Mouse (Mus musculus): ENCODE measurements around the gene Trim56.

DNA sequence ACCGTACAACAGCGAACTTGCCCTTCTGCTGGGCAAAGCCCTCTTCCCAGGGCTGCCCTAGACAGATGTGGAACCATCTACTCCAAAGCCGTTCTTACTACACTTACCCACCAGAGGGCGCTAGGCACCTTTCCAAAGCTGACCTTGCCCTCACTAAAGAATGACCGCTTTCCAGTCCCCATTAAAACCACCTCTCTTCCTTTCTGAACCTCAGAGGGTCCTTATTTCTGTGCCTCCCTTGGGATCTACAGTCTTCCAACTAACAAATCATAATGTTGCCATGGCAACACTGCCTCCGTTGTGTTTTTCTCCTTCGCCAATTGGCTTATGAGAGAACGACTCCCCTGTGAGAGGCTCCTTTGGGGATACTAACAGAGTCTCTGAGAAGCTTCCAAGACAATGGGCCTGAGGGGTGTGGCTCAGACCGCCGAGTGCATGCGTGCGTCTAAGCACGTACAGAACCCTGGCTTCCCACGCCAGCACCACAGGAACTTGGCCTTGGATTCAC lies 6.7 kb upstream of the Trim56 start:
- TF ChIP-seq CTCF (IDR thresholded peaks at IDR 0.05; ENCODE audit: control insufficient read depth, insufficient read depth, insufficient read length) (peak; percentile 51), USF1 (IDR thresholded peaks at IDR 0.05; ENCODE audit: low read depth) (no peak), FOSL1 (IDR thresholded peaks at IDR 0.05; ENCODE audit: insufficient read depth, low read length, poor library complexity, severe bottlenecking) (no peak), MAX (IDR thresholded peaks at IDR 0.05) (no peak), MYOD1 (IDR thresholded peaks at IDR 0.05; ENCODE audit: control insufficient read depth, insufficient read length, low read depth) (no peak), MYOG (IDR thresholded peaks at IDR 0.05; ENCODE audit: control insufficient read depth, extremely low read depth, insufficient read length) (no peak)
